Mouse (Mus musculus) activated CD4-positive, CD25-positive, alpha-beta regulatory T cell (primary cell): Measurements from ENCODE around the gene H1foo. TPM values are rescaled to one million over a fixed set of nuclear protein-coding genes. Genes with fewer than 3 reads are reported as not detected.

ENCODE experiments used
- polyA plus RNA-seq, 2 experiments: library from polyadenylated mRNA; unstranded; fragments of 100-300 nt; shearing (Covaris generic); gene quantifications; one replicate each; pipeline ENCODE4 v1.2.1; 2017

The H1foo gene
- polyA plus RNA-seq, result under 1 TPM; 0.45 to 0.91 TPM

DNA sequence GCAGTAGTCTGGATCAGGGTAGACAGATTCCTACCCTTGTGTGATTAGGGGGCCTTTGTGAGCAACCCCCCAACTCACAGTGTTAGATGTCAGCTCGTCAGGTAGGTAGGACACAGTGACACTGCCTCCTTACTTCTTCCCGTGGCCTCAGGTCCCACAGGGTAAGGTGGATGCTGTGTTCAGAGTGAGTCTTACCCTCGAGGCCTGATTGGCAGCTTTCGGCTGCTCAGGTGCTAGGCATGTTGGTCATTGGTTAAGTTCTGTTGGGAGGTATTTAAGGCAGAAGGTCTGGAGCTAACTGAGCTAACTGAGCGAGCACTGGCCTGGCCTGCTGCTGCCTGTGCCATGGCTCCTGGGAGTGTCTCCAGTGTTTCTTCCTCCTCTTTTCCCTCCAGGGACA is at the start of gene H1foo:
H1foo (plus strand) TSS at position 301 of the 400 bp plus-strand sequence.

GRCm38 (mm10) chr6:115931639-115932038 is 13.1 kb upstream of the H1foo start, which contains the start of gene Rho:
Gene Rho (plus strand): TSS chr6:115931748.

GRCm38 (mm10) chr6:115994877-115995520 is 50.3 kb downstream of the H1foo start, which contains the start of gene Plxnd1:
Gene Plxnd1 (minus strand): TSS chr6:115995005.

Other genes with a start within 250 kb of the H1foo start
- gene Tmem40, start 182.5 kb upstream of the H1foo start, polyA plus RNA-seq, result not detected
- 1 to 10 TPM; 5.5 to 5.9 TPM for gene Cand2, start 170.4 kb upstream of the H1foo start, polyA plus RNA-seq
- 1,000 to 10,000 TPM; 2,529 to 4,590 TPM for gene Rpl32, start 136.2 kb upstream of the H1foo start, polyA plus RNA-seq
- 1 to 10 TPM in 1 of 2 experiments, under 1 TPM in 1; 0.09 to 1.3 TPM for gene Efcab12, start 106.5 kb upstream of the H1foo start, polyA plus RNA-seq
- gene Mbd4, start 91.6 kb upstream of the H1foo start, polyA plus RNA-seq, result 10 to 100 TPM in 1 of 2 experiments, 1 to 10 TPM in 1; 7.4 to 10.8 TPM
- gene Ift122, start 91.5 kb upstream of the H1foo start, polyA plus RNA-seq, result 1 to 10 TPM; 2.0 to 2.2 TPM
- gene Rho, start 13.2 kb upstream of the H1foo start, polyA plus RNA-seq, result under 1 TPM in 1 of 2 experiments, not detected in 1; 0.24 TPM
- 10 to 100 TPM in 1 of 2 experiments, 1 to 10 TPM in 1; 2.9 to 10.3 TPM for gene Plxnd1, start 50.1 kb downstream of the H1foo start, polyA plus RNA-seq
- 10 to 100 TPM; 12.5 to 15.4 TPM for gene Tmcc1, start 248.5 kb downstream of the H1foo start, polyA plus RNA-seq